Mouse (Mus musculus) CH12.LX (cell line): ENCODE results near the gene Cited2. TPM values are rescaled to one million over a fixed set of nuclear protein-coding genes. Genes with fewer than 3 reads are reported as not detected.

Experiments
- DNase-seq: peaks from one replicate; pipeline ENCODE4 v3.0.0-alpha.2; 2013; ENCODE audit errors: extremely low read depth
- H3K27ac ChIP-seq: 2 replicates; pipeline ENCODE4 v1.5.1; 2012; ENCODE audit warnings: low read depth, mild to moderate bottlenecking, control low read depth, moderate library complexity; ENCODE audit not compliant: insufficient read depth
- H3K27me3 ChIP-seq: replicated peaks from 2 replicates; pipeline ENCODE3; 2012; ENCODE audit warnings: inconsistent platforms
- H3K36me3 ChIP-seq, 2 experiments: replicated peaks in 1 of 2; 2 replicates each; pipeline versions ENCODE3 to v1.6.1; 2012; ENCODE audit warnings: inconsistent platforms in 1 of 2, low read length in 1 of 2, mild to moderate bottlenecking in 1 of 2, mixed read lengths in 1 of 2, moderate library complexity in 1 of 2; ENCODE audit not compliant: control insufficient read depth in 1 of 2, insufficient read depth in 1 of 2
- H3K4me1 ChIP-seq, 2 experiments: 2 replicates each; pipeline ENCODE4 v1.6.1; 2012; ENCODE audit warnings: inconsistent platforms in 1 of 2, moderate library complexity in 1 of 2; ENCODE audit not compliant: insufficient read depth in 2 of 2, control insufficient read depth in 1 of 2
- H3K4me2 ChIP-seq: 2 replicates; pipeline ENCODE4 v1.6.1; 2012; ENCODE audit warnings: low read depth, mild to moderate bottlenecking, control low read depth; ENCODE audit not compliant: poor library complexity, insufficient read depth, severe bottlenecking
- H3K4me3 ChIP-seq, 3 experiments: fragments of 150-350 bp in 1 of 3; sonication (generic) in 1 of 3; replicated peaks in 1 of 3; 2 replicates each; pipeline versions ENCODE3 to v1.5.1; 2011 to 2012; ENCODE audit warnings: low read depth in 2 of 3, low read length in 2 of 3, mild to moderate bottlenecking in 2 of 3, moderate library complexity in 2 of 3, control low read depth in 1 of 3, improper control_type of control experiment in 1 of 3, inconsistent platforms in 1 of 3, mixed read lengths in 1 of 3; ENCODE audit not compliant: poor library complexity in 1 of 3
- H3K79me2 ChIP-seq: replicated peaks from 2 replicates; pipeline ENCODE4 v1.6.1; 2012; ENCODE audit warnings: mild to moderate bottlenecking, moderate library complexity; ENCODE audit not compliant: control insufficient read depth, poor library complexity, insufficient read depth, severe bottlenecking; ENCODE audit errors: extremely low read depth
- H3K9ac ChIP-seq: 2 replicates; pipeline ENCODE4 v1.6.1; 2012; ENCODE audit warnings: low read depth, mild to moderate bottlenecking, control low read depth, moderate library complexity; ENCODE audit not compliant: insufficient read depth
- H3K9me3 ChIP-seq: replicated peaks from 2 replicates; pipeline ENCODE3; 2012; ENCODE audit warnings: low read length, inconsistent platforms, mixed read lengths
- GABPA ChIP-seq: IDR thresholded peaks from 2 replicates; pipeline ENCODE4 v1.6.1; 2012; ENCODE audit warnings: low read depth, low read length, improper control_type of control experiment, inconsistent platforms; ENCODE audit not compliant: insufficient replicate concordance
- HCFC1 ChIP-seq: IDR thresholded peaks from 2 replicates; pipeline ENCODE4 v1.6.1; 2012; ENCODE audit warnings: low read depth, mild to moderate bottlenecking, inconsistent platforms, low read length, improper control_type of control experiment
- JUN ChIP-seq: IDR thresholded peaks from 2 replicates; pipeline ENCODE4 v1.6.1; 2011; ENCODE audit warnings: low read depth, mild to moderate bottlenecking, low read length, improper control_type of control experiment, moderate library complexity; ENCODE audit not compliant: insufficient read depth
- MAFK ChIP-seq: IDR thresholded peaks from 2 replicates; pipeline ENCODE4 v1.6.1; 2011; ENCODE audit warnings: low read length, improper control_type of control experiment; ENCODE audit not compliant: insufficient replicate concordance
- MXI1 ChIP-seq: IDR thresholded peaks from 2 replicates; pipeline ENCODE4 v1.6.1; 2011; ENCODE audit warnings: mild to moderate bottlenecking, low read depth, low read length, improper control_type of control experiment
- NELFE ChIP-seq: IDR thresholded peaks from 2 replicates; pipeline ENCODE4 v1.6.1; 2011; ENCODE audit warnings: low read depth, low read length, improper control_type of control experiment
- NRF1 ChIP-seq: IDR thresholded peaks from 2 replicates; pipeline ENCODE4 v1.6.1; 2014; ENCODE audit warnings: low read depth, mild to moderate bottlenecking, inconsistent platforms, low read length, improper control_type of control experiment, moderate library complexity
- PAX5 ChIP-seq: IDR thresholded peaks from 2 replicates; pipeline ENCODE4 v1.6.1; 2012; ENCODE audit warnings: low read length, inconsistent platforms, mixed read lengths
- POLR2A ChIP-seq: IDR thresholded peaks from 2 replicates; pipeline ENCODE4 v1.6.1; 2011; ENCODE audit warnings: low read depth, mild to moderate bottlenecking, improper control_type of control experiment, low read length
- POLR2AphosphoS2 ChIP-seq: IDR thresholded peaks from 2 replicates; pipeline ENCODE4 v1.6.1; 2011; ENCODE audit warnings: low read depth, low read length, improper control_type of control experiment
- RCOR1 ChIP-seq: conservative IDR thresholded peaks from 2 replicates; pipeline ENCODE4 v1.6.1; 2012; ENCODE audit warnings: low read depth, mild to moderate bottlenecking, inconsistent platforms, low read length, improper control_type of control experiment
- SMC3 ChIP-seq: IDR thresholded peaks from 2 replicates; pipeline ENCODE4 v1.6.1; 2011; ENCODE audit warnings: low read depth, low read length, improper control_type of control experiment
- USF1 ChIP-seq: IDR thresholded peaks from 2 replicates; pipeline ENCODE4 v1.6.1; 2014; ENCODE audit warnings: low read depth, mild to moderate bottlenecking, inconsistent platforms, low read length, improper control_type of control experiment
- USF2 ChIP-seq: conservative IDR thresholded peaks from 2 replicates; pipeline ENCODE4 v1.6.1; 2011; ENCODE audit warnings: low read depth, low read length, improper control_type of control experiment
- ZC3H11A ChIP-seq: IDR thresholded peaks from 2 replicates; pipeline ENCODE4 v1.6.1; 2012; ENCODE audit warnings: low read depth, mild to moderate bottlenecking, inconsistent platforms, low read length, improper control_type of control experiment
- ZMIZ1 ChIP-seq: IDR thresholded peaks from 2 replicates; pipeline ENCODE4 v1.6.1; 2012; ENCODE audit warnings: low read depth, mild to moderate bottlenecking, inconsistent platforms, low read length, improper control_type of control experiment
- ZNF384 ChIP-seq: IDR thresholded peaks from 2 replicates; pipeline ENCODE4 v1.6.1; 2012; ENCODE audit warnings: low read depth, low read length, improper control_type of control experiment, inconsistent platforms
- dilution Hi-C: fragments of 300-500 bp; cut with MboI; formaldehyde crosslinking; loops from 2 replicates; pipeline ENCODE4 v1.14.3; 2020; ENCODE audit warnings: low sequenced_read_pairs; ENCODE audit not compliant: extremely low pct_unique_long_range_greater_than_20kb, extremely low pct_ligation_motif_present
- in situ Hi-C: fragments of 300-500 bp; cut with MboI; formaldehyde crosslinking; loops from 3 replicates; pipeline ENCODE4 v1.14.3; 2019; ENCODE audit warnings: low sequenced_read_pairs, low pct_ligation_motif_present, low pct_unique_long_range_greater_than_20kb, mixed read lengths
- polyA plus RNA-seq: library from polyadenylated mRNA; unstranded; fragments of >175 nt; gene quantifications from 2 replicates; pipeline ENCODE4 v1.2.1, GENCODE M21; 2012; ENCODE audit warnings: low read depth; ENCODE audit not compliant: insufficient read length
- total RNA-seq, 2 experiments: library from RNA; depleted of rRNA; stranded (reverse); fragments of 300-350 nt in 1 of 2; fragments of >200 nt in 1 of 2; gene quantifications; 2 replicates each; pipeline ENCODE4 v1.2.3; 2012 to 2014

Cited2 gene
- total and polyA plus RNA-seq, 3 experiments, result 22.6 to 149 (median 28.6) TPM

GRCm38 (mm10) chr10:17742581-17742980 is 19.6 kb downstream of the Cited2 start:
- Histone ChIP-seq H3K4me1 (peaks cover 6 to 8% of the 10 kb centered on the region in 2 experiments), H3K4me3 (no peak overlapping the region), H3K27ac (no peak overlapping the region), H3K9ac (no peak overlapping the region), H3K79me2 (no peaks in the 10 kb centered on the region), H3K36me3 (no peaks in the 10 kb centered on the region), H3K27me3 (no peaks in the 10 kb centered on the region), H3K9me3 (no peaks in the 10 kb centered on the region), H3K4me2 (no peak overlapping the region)
- no peak for DNase-seq
- dilution Hi-C loops (no loop called here), in situ Hi-C loops (no loop called here)
- TF ChIP-seq USF1, result no peak
- no peak for TF ChIP-seq SMC3
- no peak for TF ChIP-seq ZMIZ1
- no peak for TF ChIP-seq ZNF384
- TF ChIP-seq POLR2A, result no peak
- TF ChIP-seq POLR2AphosphoS2, result no peak
- no peak for TF ChIP-seq JUN
- no peak for TF ChIP-seq GABPA
- no peak for TF ChIP-seq USF2
- no peak for TF ChIP-seq MAFK
- TF ChIP-seq ZC3H11A, result no peak
- TF ChIP-seq NELFE, result no peak
- no peak for TF ChIP-seq RCOR1
- TF ChIP-seq NRF1, result no peak
- no peak for TF ChIP-seq HCFC1
- no peak for TF ChIP-seq PAX5

GRCm38 (mm10) chr10:17752478-17752877 is 29.5 kb downstream of the Cited2 start:
- Histone ChIP-seq H3K36me3 (no peaks in the 10 kb centered on the region), H3K79me2 (no peaks in the 10 kb centered on the region), H3K27me3 (no peaks in the 10 kb centered on the region), H3K4me1 (peaks cover 0 to 22% of the 10 kb centered on the region in 2 experiments; a peak in 3 of 4 replicates), H3K4me3 (no peak overlapping the region), H3K27ac (no peak overlapping the region)
- no peak for DNase-seq
- TF ChIP-seq MAFK, result no peak
- TF ChIP-seq MXI1, result no peak
- no peak for TF ChIP-seq JUN
- TF ChIP-seq, all 38 proteins: peak for 0
- Histone ChIP-seq H3K4me2 (no peak overlapping the region; the same call in 1 of the 2 replicates), H3K9me3 (peaks cover 19% of the 10 kb centered on the region), H3K9ac (peak overlapping the region; percentile 45; the same call in 1 of the 2 replicates)
- in situ Hi-C loops (no loop called here), dilution Hi-C loops (no loop called here)
